In the genomic region with DNA sequence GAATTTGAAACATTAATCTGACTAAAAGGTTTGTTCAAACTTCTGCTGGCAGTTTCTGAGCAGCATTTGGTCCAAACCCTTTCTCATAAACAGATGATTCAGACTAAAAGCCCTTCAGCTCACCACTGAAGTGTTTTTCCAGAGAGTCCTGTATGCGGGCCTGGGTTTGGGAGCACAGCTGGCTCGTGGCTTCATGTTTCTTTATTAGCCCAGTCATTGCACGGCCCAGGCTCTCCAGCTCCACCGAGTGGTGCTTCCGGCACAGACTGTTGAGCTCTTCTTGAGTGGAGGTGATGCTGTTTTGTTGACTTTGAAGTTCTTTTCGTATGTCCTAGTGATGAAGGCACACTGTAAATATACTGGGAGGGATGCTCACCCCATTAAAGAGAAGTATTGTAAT, we compare ENCODE assay signal across 8 mouse cellular contexts.
DNase-seq lines count a peak whose midpoint lies in the region; ATAC-seq and TF ChIP-seq lines count a peak whose summit lies in the region.
"Had no signal": no experiment of that assay in that cellular context is flagged by ENCODE, and none has a peak within 500 bp of the region (broad histone marks: within the 10 kb centered on the region; RNA-seq: fewer than 3 reads in every experiment).

No protein-coding gene starts in this region.

- 48% methylated on average over 6 of the region's 6 CpGs for WGBS in midbrain, postnatal 0 days
- WGBS in midbrain, embryonic 13.5 days: 58% methylated on average over 6 of the region's 6 CpGs
- WGBS in embryonic facial prominence, embryonic 11.5 days: 41% methylated on average over 6 of the region's 6 CpGs
- 20% methylated on average over 6 of the region's 6 CpGs for WGBS in limb, embryonic 12.5 days
- WGBS in forebrain, embryonic 12.5 days: 56% methylated on average over 6 of the region's 6 CpGs

- no peak for DNase-seq in midbrain, postnatal 0 days (ENCODE audit: low spot score)
- peak; percentile 52 for DNase-seq in embryonic facial prominence, embryonic 11.5 days (ENCODE audit: low spot score)
- peak; percentile 20 for DNase-seq in yolk sac, embryonic 10.5 days (ENCODE audit: low spot score)
- no peak for DNase-seq in left cerebral cortex, adult 18-20 months (ENCODE audit: low spot score in 2 of 2)

- no peak overlapping the region for H3K4me2 ChIP-seq in midbrain, postnatal 0 days (ENCODE audit: low read depth, low read length, poor library complexity, severe bottlenecking)
- H3K4me2 ChIP-seq in midbrain, embryonic 13.5 days (replicated peaks): no peak overlapping the region
- H3K4me2 ChIP-seq in embryonic facial prominence, embryonic 11.5 days (ENCODE audit: low read depth, low read length): no peak overlapping the region
- no peak overlapping the region for H3K4me2 ChIP-seq in limb, embryonic 12.5 days
- no peak overlapping the region for H3K4me2 ChIP-seq in forebrain, embryonic 12.5 days
- H3K4me2 ChIP-seq: midbrain, embryonic 15.5 days had no signal

- no peak overlapping the region for H3K9ac ChIP-seq in midbrain, postnatal 0 days (replicated peaks; ENCODE audit: low read length, poor library complexity, severe bottlenecking)
- no peak overlapping the region for H3K9ac ChIP-seq in midbrain, embryonic 13.5 days (replicated peaks)
- H3K9ac ChIP-seq in embryonic facial prominence, embryonic 11.5 days (replicated peaks; ENCODE audit: low read length): no peak overlapping the region
- no peak overlapping the region for H3K9ac ChIP-seq in limb, embryonic 12.5 days (replicated peaks)
- H3K9ac ChIP-seq in forebrain, embryonic 12.5 days: no peak overlapping the region
- H3K9ac ChIP-seq: midbrain, embryonic 15.5 days had no signal

- H3K27me3 ChIP-seq in midbrain, postnatal 0 days (ENCODE audit: insufficient read depth, low read length): no peaks in the 10 kb centered on the region
- H3K27me3 ChIP-seq in midbrain, embryonic 13.5 days: no peaks in the 10 kb centered on the region
- H3K27me3 ChIP-seq in embryonic facial prominence, embryonic 11.5 days (ENCODE audit: control insufficient read depth, insufficient read depth, low read length): no peaks in the 10 kb centered on the region
- no peaks in the 10 kb centered on the region for H3K27me3 ChIP-seq in limb, embryonic 12.5 days
- no peaks in the 10 kb centered on the region for H3K27me3 ChIP-seq in forebrain, embryonic 12.5 days
- H3K27me3 ChIP-seq: midbrain, embryonic 15.5 days had no signal

- H3K4me3 ChIP-seq in midbrain, postnatal 0 days (ENCODE audit: low read depth, low read length): no peak overlapping the region
- no peak overlapping the region for H3K4me3 ChIP-seq in midbrain, embryonic 13.5 days (replicated peaks)
- no peak overlapping the region for H3K4me3 ChIP-seq in embryonic facial prominence, embryonic 11.5 days (ENCODE audit: low read depth, low read length)
- H3K4me3 ChIP-seq in limb, embryonic 12.5 days (replicated peaks): no peak overlapping the region
- no peak overlapping the region for H3K4me3 ChIP-seq in forebrain, embryonic 12.5 days (replicated peaks)
- H3K4me3 ChIP-seq: midbrain, embryonic 15.5 days had no signal

- H3K4me1 ChIP-seq in midbrain, postnatal 0 days (ENCODE audit: insufficient read depth, low read length): no peaks in the 10 kb centered on the region
- peaks cover 14% of the 10 kb centered on the region for H3K4me1 ChIP-seq in midbrain, embryonic 13.5 days (replicated peaks)
- H3K4me1 ChIP-seq in embryonic facial prominence, embryonic 11.5 days (ENCODE audit: control insufficient read depth, insufficient read depth, low read length): no peaks in the 10 kb centered on the region
- peaks cover 13% of the 10 kb centered on the region for H3K4me1 ChIP-seq in limb, embryonic 12.5 days (replicated peaks)
- H3K4me1 ChIP-seq in forebrain, embryonic 12.5 days: peaks cover 11% of the 10 kb centered on the region

- H3K9me3 ChIP-seq in midbrain, postnatal 0 days (ENCODE audit: low read length): no peaks in the 10 kb centered on the region
- no peaks in the 10 kb centered on the region for H3K9me3 ChIP-seq in midbrain, embryonic 13.5 days
- no peaks in the 10 kb centered on the region for H3K9me3 ChIP-seq in embryonic facial prominence, embryonic 11.5 days (replicated peaks; ENCODE audit: control insufficient read depth, low read length)
- H3K9me3 ChIP-seq in limb, embryonic 12.5 days: no peaks in the 10 kb centered on the region
- H3K9me3 ChIP-seq in forebrain, embryonic 12.5 days: no peaks in the 10 kb centered on the region
- H3K9me3 ChIP-seq: midbrain, embryonic 15.5 days had no signal

- ATAC-seq in midbrain, postnatal 0 days (ENCODE audit: low FRiP score): no peak
- ATAC-seq in midbrain, embryonic 13.5 days: no peak
- no peak for ATAC-seq in embryonic facial prominence, embryonic 11.5 days (replicated peaks; ENCODE audit: insufficient number of reproducible peaks, low FRiP score, low TSS enrichment, low read depth)
- peak; percentile 64; the same call in 1 of the 2 replicates for ATAC-seq in limb, embryonic 12.5 days (ENCODE audit: insufficient number of reproducible peaks, insufficient read depth, low FRiP score, low TSS enrichment, low read depth)
- ATAC-seq in forebrain, embryonic 12.5 days (ENCODE audit: low FRiP score): no peak
- ATAC-seq: midbrain, embryonic 15.5 days had no signal

- TF ChIP-seq CTCF in midbrain, postnatal 0 days (IDR thresholded peaks at IDR 0.05): peak; percentile 50

- H3K27ac ChIP-seq in midbrain, postnatal 0 days (ENCODE audit: low read depth, low read length): no peak overlapping the region
- no peak overlapping the region for H3K27ac ChIP-seq in midbrain, embryonic 13.5 days
- no peak overlapping the region for H3K27ac ChIP-seq in embryonic facial prominence, embryonic 11.5 days (replicated peaks; ENCODE audit: low read depth, low read length)
- peak overlapping the region; percentile 72 for H3K27ac ChIP-seq in limb, embryonic 12.5 days
- no peak overlapping the region for H3K27ac ChIP-seq in forebrain, embryonic 12.5 days
- H3K27ac ChIP-seq: midbrain, embryonic 15.5 days had no signal

- H3K36me3 ChIP-seq in midbrain, postnatal 0 days (ENCODE audit: insufficient read depth, low read length): peaks cover 3% of the 10 kb centered on the region; the same call in 1 of the 2 replicates
- H3K36me3 ChIP-seq in midbrain, embryonic 13.5 days: no peaks in the 10 kb centered on the region
- no peaks in the 10 kb centered on the region for H3K36me3 ChIP-seq in embryonic facial prominence, embryonic 11.5 days (replicated peaks; ENCODE audit: control insufficient read depth, insufficient read depth, low read depth, low read length)
- no peaks in the 10 kb centered on the region for H3K36me3 ChIP-seq in limb, embryonic 12.5 days
- no peaks in the 10 kb centered on the region for H3K36me3 ChIP-seq in forebrain, embryonic 12.5 days (replicated peaks)
- H3K36me3 ChIP-seq: midbrain, embryonic 15.5 days had no signal

Comparison
In these comparisons a context has a peak if more than half of its experiments do, and no peak if none do; other contexts are left out.
1. DNase-seq: peak in embryonic facial prominence, embryonic 11.5 days (single experiment) and yolk sac, embryonic 10.5 days (single experiment); none in midbrain, postnatal 0 days (single experiment) and left cerebral cortex, adult 18-20 months (0 of 2).